ENCODE assay signal across 9 mouse cellular contexts in genomic region chr9:114116672-114117071, GRCm38 (mm10). TPM values are rescaled to one million over a fixed set of nuclear protein-coding genes. Genes with fewer than 3 reads are reported as not detected.
DNase-seq lines count a peak whose midpoint lies in the region; ATAC-seq and TF ChIP-seq lines count a peak whose summit lies in the region.
"Not testable (repeated sequence)": the region's sequence is repeated elsewhere in the genome, so short reads cannot be mapped to it uniquely, and the experiment has no call there.
"Had no signal": no experiment of that assay in that cellular context is flagged by ENCODE, and none has a peak within 500 bp of the region (broad histone marks: within the 10 kb centered on the region; RNA-seq: fewer than 3 reads in every experiment).

No protein-coding gene starts in this region.

- TF ChIP-seq CTCF in bone marrow, adult 2 months (IDR thresholded peaks at IDR 0.05; ENCODE audit: control insufficient read depth, insufficient read depth, low read length) = 0 out of 2 replicates have a peak, but pooled peaks have one; percentile 27
- TF ChIP-seq CTCF in kidney, adult 2 months (conservative IDR thresholded peaks at IDR 0.05; ENCODE audit: insufficient read depth, insufficient read length, low read depth, low read length) = peak; percentile 51

- 5% methylated on average over 5 of the region's 5 CpGs for WGBS in bone marrow, adult 2 months
- 13% methylated on average over 5 of the region's 5 CpGs for WGBS in kidney, adult 2 months

- ATAC-seq in megakaryocyte progenitor cell, adult 5-6 weeks (replicated peaks; ENCODE audit: poor library complexity) = peak; percentile 91

- H3K4me3 ChIP-seq in bone marrow, adult 2 months (replicated peaks; ENCODE audit: control insufficient read depth, low read depth, low read length); kidney, adult 2 months (ENCODE audit: insufficient read depth, low read depth, low read length): not testable (repeated sequence)

- H3K4me1 ChIP-seq in bone marrow, adult 2 months (ENCODE audit: control insufficient read depth, insufficient read depth, low read length); kidney, adult 2 months (ENCODE audit: control insufficient read depth, insufficient read depth, low read length): not testable (repeated sequence)

- peak; percentile 19 for DNase-seq in CD4-positive, CD25-positive, alpha-beta regulatory T cell, adult 2 months (ENCODE audit: low read depth, low spot score)
- DNase-seq in embryo, embryonic 11 days = peak; percentile 57
- DNase-seq in gastrocnemius, postnatal 14 days = peak; percentile 42
- DNase-seq in kidney, adult 2 months = peak; percentile 69
- DNase-seq in left cerebral cortex, postnatal 10 days (ENCODE audit: extremely low spot score in 1 of 2, low spot score in 2 of 2) = peak; percentile 48 to 70
- peak; percentile 74 for DNase-seq in right cerebral cortex, postnatal 4 days

- H3K27ac ChIP-seq in bone marrow, adult 2 months (ENCODE audit: control insufficient read depth, insufficient read depth, low read depth, low read length, poor library complexity); kidney, adult 2 months (ENCODE audit: insufficient read depth, low read depth, low read length): not testable (repeated sequence)

- TF ChIP-seq POLR2A in bone marrow, adult 2 months (IDR thresholded peaks at IDR 0.05; ENCODE audit: borderline replicate concordance, control insufficient read depth, low read depth, low read length); kidney, adult 2 months (IDR thresholded peaks at IDR 0.05; ENCODE audit: low read depth, low read length): not testable (repeated sequence)

- not testable (repeated sequence) for H3K27me3 ChIP-seq in kidney, adult 2 months (replicated peaks; ENCODE audit: control insufficient read depth, insufficient read depth, low read length)

- intact Hi-C loops in gastrocnemius, postnatal 14 days (cut with DNase I; ENCODE audit: low total_unique reads) = loop anchor here (5.0 kb wide), 1 partner anchor 124 kb away; no protein-coding TSS in a partner anchor
- intact Hi-C loops in left cerebral cortex, postnatal 10 days (cut with DNase I) = not testable (repeated sequence)

- not testable (repeated sequence) for H3K36me3 ChIP-seq in kidney, adult 2 months (ENCODE audit: control insufficient read depth, insufficient read depth, low read length)

RNA-seq across cellular contexts. Expression of gene Susd5, which starts 59.7 kb away (rescaled TPM):
- polyA plus RNA-seq in bone marrow, adult 2 months (2011; ENCODE audit: insufficient read depth, insufficient read length, low replicate concordance, missing spikeins) = 1.2 TPM in 1 of 2 replicates, not detected in the other
- 1 to 10 TPM; 2.4 to 3.3 TPM for total RNA-seq in gastrocnemius, postnatal 14 days (2021)
- 0.48 and 0.90 TPM in 2 replicates for polyA plus RNA-seq in kidney, adult 2 months (2012; rRNA removed)
- total RNA-seq in left cerebral cortex, postnatal 10 days (2021) = 10 to 100 TPM; 11.0 to 14.2 TPM
- total RNA-seq in megakaryocyte progenitor cell, adult 5-6 weeks (2015) = not detected in 2 replicates
- total RNA-seq in megakaryocyte progenitor cell, adult 5-6 weeks (2017) = not detected in 2 replicates
- polyA plus RNA-seq: forebrain, embryonic 16.5 days had no signal

Comparison
In these comparisons a context has a peak if more than half of its experiments do, and no peak if none do; other contexts are left out.
1. DNase-seq: peak in every context shown above with its lines; median percentile 74 in right cerebral cortex, postnatal 4 days; 69 in kidney, adult 2 months; 59 in left cerebral cortex, postnatal 10 days; 57 in embryo, embryonic 11 days; 42 in gastrocnemius, postnatal 14 days; 19 in CD4-positive, CD25-positive, alpha-beta regulatory T cell, adult 2 months.